Mouse (Mus musculus) urinary bladder, adult 18-20 months (tissue): Measurements from ENCODE around the gene Csf1.

ENCODE experiments used
- DNase-seq, 2 experiments: peaks; one replicate each; pipeline ENCODE4 v3.0.0; 2022; ENCODE audit warnings: low spot score in 2 of 2, mixed read lengths in 2 of 2

The Csf1 gene

GRCm38 (mm10) chr3:107707239-107707638, 53.0 kb downstream of the Csf1 start:
- no peak for DNase-seq

DNA sequence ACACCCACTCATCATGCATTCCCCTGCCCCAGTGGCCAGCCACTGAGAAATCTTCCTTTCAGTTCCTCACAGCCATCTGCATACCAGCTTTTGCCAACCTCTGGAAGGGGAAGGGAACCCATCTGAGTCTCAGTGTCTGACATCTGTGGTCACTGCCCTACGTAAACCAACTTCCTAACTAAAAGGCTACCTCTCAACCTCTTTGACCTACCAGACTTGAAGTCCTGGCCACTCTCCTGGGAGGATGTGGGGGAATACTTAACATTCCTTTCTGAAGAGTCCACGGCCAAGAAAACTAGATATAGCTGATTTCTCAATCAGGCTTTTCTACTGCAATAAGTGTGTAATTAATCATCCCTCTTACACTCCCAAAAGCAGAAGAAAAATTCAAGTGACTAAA, 54.1 kb downstream of the Csf1 start:
- DNase-seq: no peak

DNA sequence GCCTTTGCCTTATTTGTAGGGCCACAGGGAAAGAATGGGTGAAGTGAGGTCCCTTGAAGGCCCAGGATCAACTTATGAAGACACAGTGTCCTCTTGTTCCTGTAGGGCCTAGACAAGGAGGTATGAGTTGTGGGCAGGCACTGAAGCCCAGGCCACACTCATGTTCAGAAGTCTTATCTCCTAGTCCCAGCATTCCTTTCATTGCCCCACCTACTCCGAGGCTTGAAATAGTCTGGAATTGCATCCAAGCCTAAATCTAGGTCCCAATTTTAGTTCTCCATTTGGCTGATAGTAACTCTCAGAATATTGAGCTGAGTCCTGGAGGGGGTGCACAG, 55.9 kb downstream of the Csf1 start:
- DNase-seq: no peak

- peak in 1 of 2 experiments; percentile 52 for DNase-seq
Measured at GRCm38 (mm10) chr3:107703675-107704370, 56.4 kb downstream of the Csf1 start.

GRCm38 (mm10) chr3:107701767-107702394, 58.4 kb downstream of the Csf1 start:
- DNase-seq: no peak

- no peak for DNase-seq
Measured at GRCm38 (mm10) chr3:107700625-107701024, 59.6 kb downstream of the Csf1 start.

DNA sequence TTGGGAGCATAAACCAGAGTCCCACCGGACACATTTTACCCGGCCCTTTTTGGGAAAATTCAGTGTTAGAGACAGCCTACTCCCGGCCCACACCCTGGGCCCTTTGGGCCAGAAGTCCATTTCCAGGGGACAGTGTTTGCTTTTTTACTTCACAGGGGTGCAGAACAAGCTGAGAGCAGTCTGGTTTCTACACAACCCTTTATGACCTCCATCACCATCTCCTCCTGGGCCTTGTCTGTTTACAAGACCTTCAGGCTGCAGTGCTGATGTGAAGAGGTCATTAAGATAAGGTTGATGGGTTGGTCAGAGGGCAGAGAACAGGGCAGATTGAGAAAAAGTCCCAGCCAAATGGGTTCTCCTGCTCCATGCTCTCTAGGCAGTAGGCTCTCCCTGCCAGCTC, 63.4 kb downstream of the Csf1 start:
- DNase-seq: no peak

DNA sequence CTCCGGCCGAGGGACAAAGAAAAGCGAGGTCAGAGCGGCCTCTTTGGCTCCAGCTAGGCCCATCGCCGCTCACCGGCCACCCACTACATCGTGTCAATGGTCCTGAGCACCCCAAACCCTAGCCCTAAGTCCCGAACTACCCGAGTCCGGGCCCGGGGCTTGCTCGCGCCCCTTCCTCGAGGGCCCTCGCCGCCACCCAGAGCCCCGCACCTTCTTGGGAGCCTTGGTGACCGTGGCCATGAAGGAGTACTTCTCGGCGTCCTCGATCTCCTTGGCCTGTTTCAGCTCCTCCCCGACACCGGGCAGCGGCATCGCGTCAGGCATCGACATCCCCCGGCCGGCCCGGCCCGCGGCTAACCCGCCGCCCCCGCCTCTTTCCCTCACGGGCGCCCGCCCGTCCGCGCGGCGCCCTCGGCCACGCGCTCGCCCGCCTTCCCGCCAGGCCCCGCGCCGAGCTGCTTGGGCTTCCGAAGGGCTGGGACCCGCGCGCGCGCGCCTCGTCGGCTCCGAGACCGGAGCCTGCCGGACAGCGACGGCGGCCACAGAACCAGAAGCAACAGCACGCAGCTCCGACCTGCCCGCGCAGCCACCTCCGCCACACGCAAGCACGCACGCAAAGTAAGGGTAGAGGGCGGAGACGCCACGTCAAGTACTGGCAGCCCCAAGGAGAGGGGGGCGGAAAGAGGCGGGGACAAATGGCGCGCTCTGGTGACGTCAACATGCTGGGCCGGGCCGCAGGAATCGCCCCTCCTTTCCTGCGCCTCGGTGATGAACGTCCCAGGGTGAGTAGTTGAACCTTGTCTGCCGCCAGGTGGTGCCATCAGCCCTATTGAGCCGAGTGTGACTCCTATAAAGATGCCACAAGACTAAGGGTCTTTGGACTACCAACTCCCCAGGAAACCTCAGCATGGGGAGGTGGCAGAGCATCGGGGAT, 64.1 kb downstream of the Csf1 start, which contains the start of gene Ahcyl1:
TSS of gene Ahcyl1 (minus strand) at position 613 of the 934 bp plus-strand sequence.
- DNase-seq: peak; percentile 98 to 99

- no peak for DNase-seq
Measured at GRCm38 (mm10) chr3:107695219-107695947, 64.9 kb downstream of the Csf1 start.

DNA sequence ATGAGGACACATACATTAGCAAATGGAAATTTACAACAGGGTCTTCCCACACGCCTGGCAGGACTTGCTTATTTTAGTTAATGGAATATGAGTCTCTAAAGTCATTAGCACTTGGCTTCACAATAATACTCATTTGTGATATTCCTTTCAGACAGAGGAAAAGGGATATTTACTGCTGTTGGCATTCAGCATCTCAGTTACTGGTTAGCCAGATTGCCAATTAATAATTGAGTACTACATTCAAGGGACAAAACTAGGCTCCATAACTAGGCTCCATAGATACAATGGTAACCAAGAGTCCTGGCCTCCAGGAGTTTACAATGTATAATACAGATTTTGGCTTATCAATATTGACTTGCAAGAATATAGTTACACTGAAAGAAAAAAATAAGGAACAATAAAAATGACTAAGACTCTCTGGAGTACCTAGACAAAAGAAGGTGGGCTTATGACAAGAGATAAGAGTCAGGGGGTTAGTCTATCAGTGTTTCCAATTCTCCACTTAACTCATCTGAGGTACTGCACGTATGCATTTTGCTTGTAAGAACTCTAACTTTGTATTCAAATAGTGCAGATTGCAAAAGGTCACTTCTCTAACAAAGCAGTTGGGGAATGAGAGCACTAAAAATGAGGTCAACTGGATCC, 65.9 kb downstream of the Csf1 start:
- DNase-seq: no peak
